Mouse (Mus musculus) forebrain, embryonic 10.5 days (tissue): Measurements from ENCODE around the gene Gm42957. TPM values are rescaled to one million over a fixed set of nuclear protein-coding genes. Genes with fewer than 3 reads are reported as not detected.
A peak's percentile ranks its signal among the peaks of the same experiment; 100 is the strongest.
"Not testable (repeated sequence)": the region's sequence is repeated elsewhere in the genome, so short reads cannot be mapped to it uniquely, and the experiment has no call there.

Experiments used
- DNase-seq: peaks from one replicate; pipeline ENCODE4 v3.0.0-alpha.2; 2017; ENCODE audit warnings: low spot score; ENCODE audit errors: extremely low spot score
- H3K27ac ChIP-seq: fragments of 300-500 bp; sonication (generic); 2 replicates; pipeline ENCODE4 v1.5.1; 2016; ENCODE audit warnings: mild to moderate bottlenecking
- H3K27me3 ChIP-seq: fragments of 300-500 bp; sonication (generic); 2 replicates; pipeline ENCODE4 v1.6.1; 2016; ENCODE audit warnings: mild to moderate bottlenecking; ENCODE audit not compliant: poor library complexity, severe bottlenecking
- H3K36me3 ChIP-seq: fragments of 300-500 bp; sonication (generic); replicated peaks from 2 replicates; pipeline ENCODE4 v1.6.1; 2016; ENCODE audit warnings: mild to moderate bottlenecking, moderate library complexity
- H3K4me1 ChIP-seq: fragments of 300-500 bp; sonication (generic); 2 replicates; pipeline ENCODE4 v1.6.1; 2016
- H3K4me3 ChIP-seq: fragments of 300-500 bp; sonication (generic); 2 replicates; pipeline ENCODE4 v1.5.1; 2016; ENCODE audit warnings: mild to moderate bottlenecking, moderate library complexity
- H3K9me3 ChIP-seq: fragments of 300-500 bp; sonication (generic); 2 replicates; pipeline ENCODE4 v1.6.1; 2016; ENCODE audit warnings: mild to moderate bottlenecking, moderate library complexity
- WGBS: fragments of 180-500 bp; shearing (Covaris S2); methylation state at CpG from one replicate; pipeline ENCODE4 v1.1.7; 2016; 5-methylcytosine and 5-hydroxymethylcytosine counted together
- polyA plus RNA-seq: library from polyadenylated mRNA; unstranded; fragments of >200 nt; fragmentation: Nextera tagmentation; extraction: Ambion mirVana; gene quantifications from 2 replicates; pipeline ENCODE4 v1.2.1, GENCODE M21; 2016

The Gm42957 gene
- polyA plus RNA-seq, 1 experiment from 2014 or later, result 0.11 TPM

GRCm38 (mm10) chr3:96684822-96685156, 49.5 kb downstream of the Gm42957 start:
- Histone ChIP-seq H3K4me3 (peak overlapping the region; percentile 27), H3K36me3 (no peaks in the 10 kb centered on the region), H3K4me1 (peaks cover 23% of the 10 kb centered on the region), H3K9me3 (no peaks in the 10 kb centered on the region), H3K27me3 (peaks cover 63% of the 10 kb centered on the region), H3K27ac (peak overlapping the region; percentile 3; the same call in 1 of the 2 replicates)
- WGBS, result 44% methylated on average over 28 of the region's 28 CpGs
- DNase-seq, result no peak

- peaks cover 25% of the 10 kb centered on the region for H3K4me1 ChIP-seq
- not testable (repeated sequence) for DNase-seq, H3K4me3 ChIP-seq, H3K9me3 ChIP-seq, H3K36me3 ChIP-seq, H3K27ac ChIP-seq
- 94% methylated on average over 5 of the region's 5 CpGs for WGBS
- peaks cover 53% of the 10 kb centered on the region for H3K27me3 ChIP-seq
Observed at GRCm38 (mm10) chr3:96686057-96686456, 50.8 kb downstream of the Gm42957 start.

- no peaks in the 10 kb centered on the region for H3K9me3 ChIP-seq
- no peak overlapping the region for H3K4me3 ChIP-seq
- H3K27me3 ChIP-seq, result peaks cover 35% of the 10 kb centered on the region
- 87% methylated on average over 11 of the region's 11 CpGs for WGBS
- peaks cover 33% of the 10 kb centered on the region for H3K4me1 ChIP-seq
- DNase-seq, result no peak
- no peak overlapping the region for H3K27ac ChIP-seq
- no peaks in the 10 kb centered on the region for H3K36me3 ChIP-seq
Observed at GRCm38 (mm10) chr3:96688854-96689253, 53.6 kb downstream of the Gm42957 start.

GRCm38 (mm10) chr3:96690298-96690697, 55.0 kb downstream of the Gm42957 start:
- whole genome bisulfite sequencing, result 59% methylated on average over 3 of the region's 3 CpGs
- Histone ChIP-seq H3K27ac (no peak overlapping the region), H3K4me3 (no peak overlapping the region), H3K4me1 (peaks cover 25% of the 10 kb centered on the region), H3K9me3 (no peaks in the 10 kb centered on the region), H3K36me3 (no peaks in the 10 kb centered on the region), H3K27me3 (peaks cover 21% of the 10 kb centered on the region)
- no peak for DNase-seq

GRCm38 (mm10) chr3:96692506-96692905, 57.2 kb downstream of the Gm42957 start:
- H3K4me3 ChIP-seq, result no peak overlapping the region
- H3K9me3 ChIP-seq, result no peaks in the 10 kb centered on the region
- peaks cover 45% of the 10 kb centered on the region for H3K4me1 ChIP-seq
- peak overlapping the region; percentile 51; the same call in 1 of the 2 replicates for H3K27ac ChIP-seq
- no peaks in the 10 kb centered on the region for H3K36me3 ChIP-seq
- 17% methylated on average over 3 of the region's 3 CpGs for WGBS
- DNase-seq, result no peak
- peaks cover 13% of the 10 kb centered on the region for H3K27me3 ChIP-seq

- Histone ChIP-seq H3K36me3 (no peaks in the 10 kb centered on the region), H3K27me3 (peaks cover 13% of the 10 kb centered on the region), H3K4me1 (peaks cover 53% of the 10 kb centered on the region), H3K9me3 (no peaks in the 10 kb centered on the region), H3K4me3 (no peak overlapping the region), H3K27ac (no peak overlapping the region)
- no peak for DNase-seq
- 95% methylated on average over 1 of the region's 1 CpGs for WGBS
Observed at GRCm38 (mm10) chr3:96693579-96693978, 58.3 kb downstream of the Gm42957 start.

- Histone ChIP-seq H3K36me3 (peaks cover 20% of the 10 kb centered on the region), H3K27ac (peak within 1 kb of the TSS; percentile 98), H3K4me1 (peaks cover 54% of the 10 kb centered on the region), H3K4me3 (peak within 1 kb of the TSS; percentile 86), H3K27me3 (no peaks in the 10 kb centered on the region), H3K9me3 (no peaks in the 10 kb centered on the region)
- peak; percentile 84 for DNase-seq
- under 1% methylated on average over 35 of the region's 35 CpGs for WGBS
Observed at GRCm38 (mm10) chr3:96696198-96696765, 61.0 kb downstream of the Gm42957 start, which contains the start of gene Pias3. Gene Pias3 (plus strand): TSS chr3:96696384.

GRCm38 (mm10) chr3:96696766-96697732, 61.8 kb downstream of the Gm42957 start:
- peak overlapping the region; percentile 98 for H3K27ac ChIP-seq
- H3K9me3 ChIP-seq, result no peaks in the 10 kb centered on the region
- under 1% methylated on average over 85 of the region's 85 CpGs for WGBS
- peaks cover 28% of the 10 kb centered on the region for H3K36me3 ChIP-seq
- no peaks in the 10 kb centered on the region for H3K27me3 ChIP-seq
- peaks cover 54% of the 10 kb centered on the region for H3K4me1 ChIP-seq
- peak; percentile 88 for DNase-seq
- H3K4me3 ChIP-seq, result peak overlapping the region; percentile 86

- peaks cover 47% of the 10 kb centered on the region for H3K4me1 ChIP-seq
Observed at GRCm38 (mm10) chr3:96698993-96699690, 63.9 kb downstream of the Gm42957 start.

GRCm38 (mm10) chr3:96700376-96700775, 65.1 kb downstream of the Gm42957 start:
- no peak for DNase-seq
- H3K27me3 ChIP-seq, result no peaks in the 10 kb centered on the region
- H3K36me3 ChIP-seq, result peaks cover 60% of the 10 kb centered on the region
- peaks cover 46% of the 10 kb centered on the region for H3K4me1 ChIP-seq
- no peak overlapping the region for H3K4me3 ChIP-seq
- no peaks in the 10 kb centered on the region for H3K9me3 ChIP-seq
- H3K27ac ChIP-seq, result no peak overlapping the region
- 56% methylated on average over 7 of the region's 7 CpGs for WGBS

More at GRCm38 (mm10) chr3:96698993-96699690, 63.9 kb downstream of the Gm42957 start:
- Histone ChIP-seq H3K36me3 (peaks cover 47% of the 10 kb centered on the region), H3K27ac (no peak overlapping the region), H3K27me3 (no peaks in the 10 kb centered on the region), H3K9me3 (no peaks in the 10 kb centered on the region), H3K4me3 (no peak overlapping the region)
- WGBS, result 54% methylated on average over 19 of the region's 19 CpGs
- DNase-seq, result no peak

- 94% methylated on average over 4 of the region's 4 CpGs for WGBS
- Histone ChIP-seq H3K27ac (no peak overlapping the region), H3K4me1 (peaks cover 39% of the 10 kb centered on the region), H3K27me3 (no peaks in the 10 kb centered on the region), H3K4me3 (no peak overlapping the region), H3K36me3 (peaks cover 66% of the 10 kb centered on the region), H3K9me3 (no peaks in the 10 kb centered on the region)
- DNase-seq, result no peak
Observed at GRCm38 (mm10) chr3:96701003-96701402, 65.7 kb downstream of the Gm42957 start.
